Mouse (Mus musculus) natural killer cell, adult 2 months (primary cell): ENCODE data around the gene Gpd1l.

Experiments
- DNase-seq, 2 experiments: peaks; one replicate each; pipeline ENCODE4 v3.0.0; 2022; ENCODE audit warnings: low spot score in 2 of 2

Gene Gpd1l

GRCm38 (mm10) chr9:114930464-114931090 lies 3.2 kb downstream of the Gpd1l start:
- DNase-seq = no peak

GRCm38 (mm10) chr9:114925571-114925970 lies 8.2 kb downstream of the Gpd1l start:
- DNase-seq = no peak

GRCm38 (mm10) chr9:114925039-114925438 lies 8.7 kb downstream of the Gpd1l start:
- DNase-seq = no peak

- no peak for DNase-seq
Measured at GRCm38 (mm10) chr9:114924511-114924910, 9.3 kb downstream of the Gpd1l start.

GRCm38 (mm10) chr9:114922209-114922608 lies 11.6 kb downstream of the Gpd1l start:
- DNase-seq = no peak

GRCm38 (mm10) chr9:114921352-114922081 lies 12.3 kb downstream of the Gpd1l start:
- no peak for DNase-seq

GRCm38 (mm10) chr9:114920569-114920968 lies 13.2 kb downstream of the Gpd1l start:
- DNase-seq = no peak

- peak; percentile 14 to 51 for DNase-seq
Measured at GRCm38 (mm10) chr9:114912680-114913649, 20.8 kb downstream of the Gpd1l start.

- no peak for DNase-seq
Measured at GRCm38 (mm10) chr9:114907509-114907908, 26.3 kb downstream of the Gpd1l start.

GRCm38 (mm10) chr9:114895919-114896318 lies 37.9 kb downstream of the Gpd1l start:
- no peak for DNase-seq

GRCm38 (mm10) chr9:114892974-114893373 lies 40.8 kb downstream of the Gpd1l start:
- no peak for DNase-seq

GRCm38 (mm10) chr9:114890377-114890776 lies 43.4 kb downstream of the Gpd1l start:
- DNase-seq = no peak

- DNase-seq = no peak
Measured at GRCm38 (mm10) chr9:114888856-114889407, 44.9 kb downstream of the Gpd1l start.

- DNase-seq = peak in 1 of 2 experiments; percentile 13
Measured at GRCm38 (mm10) chr9:114887699-114888098, 46.1 kb downstream of the Gpd1l start.

GRCm38 (mm10) chr9:114885991-114886662 lies 47.7 kb downstream of the Gpd1l start:
- no peak for DNase-seq

- no peak for DNase-seq
Measured at GRCm38 (mm10) chr9:114885564-114885963, 48.2 kb downstream of the Gpd1l start.

- DNase-seq = no peak
Measured at GRCm38 (mm10) chr9:114881977-114882376, 51.8 kb downstream of the Gpd1l start.

- DNase-seq = no peak
Measured at GRCm38 (mm10) chr9:114855327-114855726, 78.5 kb downstream of the Gpd1l start.

- DNase-seq = no peak
Measured at GRCm38 (mm10) chr9:114854686-114855085, 79.1 kb downstream of the Gpd1l start.

GRCm38 (mm10) chr9:114853336-114853735 lies 80.5 kb downstream of the Gpd1l start:
- no peak for DNase-seq
